Comparison of ENCODE assay signal across 17 mouse cellular contexts in the genomic region with DNA sequence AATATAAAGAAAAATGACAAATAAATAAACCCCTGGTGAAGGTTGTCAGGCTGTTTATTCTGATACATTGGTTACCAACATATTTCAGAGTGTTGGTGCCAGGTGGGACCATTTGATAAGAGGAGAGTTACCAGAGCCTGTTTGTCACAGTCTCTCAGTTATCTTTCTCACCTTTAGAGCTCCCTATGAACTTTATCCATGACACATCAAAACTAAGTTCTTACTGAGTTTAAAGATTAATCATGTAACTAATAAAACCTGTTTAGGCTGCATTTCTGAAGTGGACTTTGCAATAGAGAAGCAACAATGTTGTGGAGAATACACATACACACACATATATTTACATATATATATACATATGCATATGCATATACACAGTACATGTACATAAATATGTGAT.
"Had no signal": no experiment of that assay in that cellular context is flagged by ENCODE, and none has a peak within 500 bp of the region (broad histone marks: within the 10 kb centered on the region; RNA-seq: fewer than 3 reads in every experiment).

No protein-coding gene starts in this region.

- ATAC-seq: lung, postnatal 0 days; midbrain, embryonic 13.5 days; midbrain, embryonic 15.5 days had no signal

- H3K9me3 ChIP-seq: lung, embryonic 15.5 days; megakaryocyte, embryonic 14.5 days; midbrain, embryonic 13.5 days; midbrain, embryonic 15.5 days; neural tube, embryonic 12.5 days; stomach, embryonic 15.5 days had no signal

- DNase-seq: lung, adult 2 months; lung, postnatal 14 days; lung, postnatal 36 days; right cerebral cortex, postnatal 14 days; thymus, adult 2 months; thymus, postnatal 25 days; thymus, postnatal 4 days had no signal

- H3K27me3 ChIP-seq: lung, embryonic 15.5 days; megakaryocyte, embryonic 14.5 days; midbrain, embryonic 13.5 days; midbrain, embryonic 15.5 days; neural tube, embryonic 12.5 days; stomach, embryonic 15.5 days had no signal

- H3K36me3 ChIP-seq: lung, embryonic 15.5 days; midbrain, embryonic 13.5 days; midbrain, embryonic 15.5 days; neural tube, embryonic 12.5 days; stomach, embryonic 15.5 days had no signal

- H3K9ac ChIP-seq: lung, embryonic 15.5 days; midbrain, embryonic 13.5 days; midbrain, embryonic 15.5 days; neural tube, embryonic 12.5 days; stomach, embryonic 15.5 days had no signal

- H3K4me3 ChIP-seq: lung, embryonic 15.5 days; megakaryocyte, embryonic 14.5 days; midbrain, embryonic 13.5 days; midbrain, embryonic 15.5 days; neural tube, embryonic 12.5 days; stomach, embryonic 15.5 days had no signal

- H3K27ac ChIP-seq: lung, embryonic 15.5 days; macrophage; midbrain, embryonic 13.5 days; midbrain, embryonic 15.5 days; neural tube, embryonic 12.5 days; stomach, embryonic 15.5 days; stomach, postnatal 0 days had no signal

- H3K4me1 ChIP-seq: lung, embryonic 15.5 days; megakaryocyte, embryonic 14.5 days; midbrain, embryonic 13.5 days; midbrain, embryonic 15.5 days; neural tube, embryonic 12.5 days; stomach, embryonic 15.5 days had no signal

- H3K4me2 ChIP-seq: lung, embryonic 15.5 days; midbrain, embryonic 11.5 days; midbrain, embryonic 13.5 days; midbrain, embryonic 15.5 days; neural tube, embryonic 12.5 days; stomach, embryonic 15.5 days had no signal
